Mouse (Mus musculus) brain, embryonic 14.5 days (tissue): ENCODE results near the gene Mtch1.

Experiments used
- CTCF ChIP-seq: fragments of 200-500 bp; IDR thresholded peaks from 2 replicates; pipeline ENCODE4 v1.5.1; 2012; ENCODE audit warnings: inconsistent platforms, mild to moderate bottlenecking, moderate library complexity, borderline replicate concordance; ENCODE audit not compliant: insufficient read depth, insufficient read length; ENCODE audit errors: extremely low read depth
- POLR2A ChIP-seq: fragments of 200-500 bp; IDR thresholded peaks from 2 replicates; pipeline ENCODE4 v1.6.1; 2012; ENCODE audit warnings: mild to moderate bottlenecking, inconsistent platforms, borderline replicate concordance; ENCODE audit not compliant: poor library complexity, insufficient read depth, insufficient read length, severe bottlenecking; ENCODE audit errors: extremely low read depth

DNA sequence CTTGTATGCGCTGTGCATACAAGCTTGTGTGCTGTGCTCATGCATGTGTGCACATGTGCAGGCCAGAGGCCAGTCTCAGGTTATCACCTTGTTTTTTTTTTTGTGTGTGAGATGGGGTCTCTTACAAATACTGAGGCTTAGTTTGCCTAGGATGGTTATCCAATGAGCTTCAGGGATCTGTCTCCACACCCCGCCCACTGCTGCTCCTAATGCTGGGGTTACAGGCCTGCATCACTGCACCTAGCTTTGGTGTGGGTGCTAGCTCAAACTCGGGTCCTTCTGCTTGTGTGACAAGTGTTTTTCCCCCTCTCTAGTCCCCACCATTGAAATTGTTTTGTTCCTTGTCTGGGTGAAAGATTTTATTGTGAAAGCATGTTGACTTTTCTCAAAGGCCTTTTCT is 17.5 kb downstream of the Mtch1 start:
- no peak for TF ChIP-seq CTCF
- no peak for TF ChIP-seq POLR2A
